Mouse (Mus musculus) heart, embryonic 16.5 days (tissue): ENCODE measurements around the gene Cd19. TPM values are rescaled to one million over a fixed set of nuclear protein-coding genes. Genes with fewer than 3 reads are reported as not detected.

ENCODE experiments used
- ATAC-seq: fragments of 200-750 bp; cut with Nextera tagmentation; replicated peaks from 2 replicates; pipeline ENCODE4 v1.8.0; 2017; ENCODE audit warnings: moderate number of reproducible peaks; ENCODE audit not compliant: insufficient read depth, low FRiP score; ENCODE audit errors: extremely low read depth
- H3K27ac ChIP-seq: fragments of 300-500 bp; sonication (generic); 2 replicates; pipeline ENCODE4 v1.5.1; 2014; ENCODE audit warnings: mild to moderate bottlenecking, low read length, control low read depth, moderate library complexity
- H3K27me3 ChIP-seq: fragments of 300-500 bp; sonication (generic); 2 replicates; pipeline ENCODE4 v1.6.1; 2014; ENCODE audit warnings: low read length, mixed read lengths; ENCODE audit not compliant: control insufficient read depth, insufficient read depth
- H3K36me3 ChIP-seq: fragments of 300-500 bp; sonication (generic); 2 replicates; pipeline ENCODE4 v1.6.1; 2014; ENCODE audit not compliant: control insufficient read depth, insufficient read depth
- H3K4me1 ChIP-seq: fragments of 300-500 bp; sonication (generic); 2 replicates; pipeline ENCODE4 v1.6.1; 2014; ENCODE audit warnings: low read length, mixed read lengths; ENCODE audit not compliant: control insufficient read depth, insufficient read depth
- H3K4me2 ChIP-seq: fragments of 300-500 bp; sonication (generic); 2 replicates; pipeline ENCODE4 v1.6.1; 2014; ENCODE audit warnings: low read depth, mild to moderate bottlenecking, control low read depth, low read length
- H3K4me3 ChIP-seq: fragments of 300-500 bp; sonication (generic); 2 replicates; pipeline ENCODE4 v1.5.1; 2014; ENCODE audit warnings: mild to moderate bottlenecking, control low read depth, low read length
- H3K9ac ChIP-seq: fragments of 300-500 bp; sonication (generic); 2 replicates; pipeline ENCODE4 v1.6.1; 2014; ENCODE audit warnings: low read length, control low read depth
- H3K9me3 ChIP-seq: fragments of 300-500 bp; sonication (generic); replicated peaks from 2 replicates; pipeline ENCODE4 v1.6.1; 2016; ENCODE audit warnings: low read length; ENCODE audit not compliant: control insufficient read depth
- WGBS: fragments of 180-500 bp; shearing (Covaris S2); extraction: QIAGEN DNeasy Blood & Tissue Kit; methylation state at CpG from one replicate; pipeline ENCODE4 v1.1.7; 2014; 5-methylcytosine and 5-hydroxymethylcytosine counted together
- polyA plus RNA-seq: library from polyadenylated mRNA; unstranded; fragments of >200 nt; fragmentation: Nextera tagmentation; extraction: Ambion mirVana; gene quantifications from 2 replicates; pipeline ENCODE4 v1.2.1, GENCODE M21; 2015

Gene Cd19
- polyA plus RNA-seq, 1 experiment from 2014 or later: 0.09 TPM

- 79% methylated on average over 17 of the region's 17 CpGs for WGBS
- Histone ChIP-seq H3K4me3 (no peak overlapping the region), H3K9me3 (no peaks in the 10 kb centered on the region), H3K27me3 (no peaks in the 10 kb centered on the region), H3K27ac (no peak overlapping the region), H3K36me3 (no peaks in the 10 kb centered on the region), H3K9ac (no peak overlapping the region), H3K4me1 (peaks cover 6% of the 10 kb centered on the region), H3K4me2 (no peak overlapping the region)
- ATAC-seq: no peak
Measured at GRCm38 (mm10) chr7:126456382-126457266, 41.9 kb upstream of the Cd19 start.

GRCm38 (mm10) chr7:126455242-126455641 is 40.6 kb upstream of the Cd19 start:
- no peak overlapping the region for H3K4me3 ChIP-seq
- H3K27me3 ChIP-seq: no peaks in the 10 kb centered on the region
- H3K4me2 ChIP-seq: no peak overlapping the region
- no peak overlapping the region for H3K9ac ChIP-seq
- 78% methylated on average over 2 of the region's 2 CpGs for WGBS
- no peak overlapping the region for H3K27ac ChIP-seq
- no peaks in the 10 kb centered on the region for H3K36me3 ChIP-seq
- peaks cover 6% of the 10 kb centered on the region for H3K4me1 ChIP-seq
- no peaks in the 10 kb centered on the region for H3K9me3 ChIP-seq
- no peak for ATAC-seq

GRCm38 (mm10) chr7:126453861-126454260 is 39.2 kb upstream of the Cd19 start:
- H3K4me3 ChIP-seq: no peak overlapping the region
- H3K27ac ChIP-seq: no peak overlapping the region
- H3K9me3 ChIP-seq: no peaks in the 10 kb centered on the region
- peaks cover 6% of the 10 kb centered on the region for H3K4me1 ChIP-seq
- no peaks in the 10 kb centered on the region for H3K36me3 ChIP-seq
- 56% methylated on average over 7 of the region's 7 CpGs for WGBS
- H3K9ac ChIP-seq: no peak overlapping the region
- no peaks in the 10 kb centered on the region for H3K27me3 ChIP-seq
- no peak overlapping the region for H3K4me2 ChIP-seq
- no peak for ATAC-seq

- Histone ChIP-seq H3K9ac (no peak overlapping the region), H3K36me3 (no peaks in the 10 kb centered on the region), H3K4me1 (no peaks in the 10 kb centered on the region), H3K27me3 (no peaks in the 10 kb centered on the region), H3K4me3 (no peak overlapping the region), H3K27ac (no peak overlapping the region), H3K4me2 (no peak overlapping the region), H3K9me3 (no peaks in the 10 kb centered on the region)
- WGBS: 96% methylated on average over 3 of the region's 3 CpGs
- ATAC-seq: no peak
Measured at GRCm38 (mm10) chr7:126452244-126452643, 37.6 kb upstream of the Cd19 start.

GRCm38 (mm10) chr7:126450641-126451040 is 36.0 kb upstream of the Cd19 start:
- Histone ChIP-seq H3K4me3 (no peak overlapping the region), H3K4me1 (no peaks in the 10 kb centered on the region), H3K9ac (no peak overlapping the region), H3K36me3 (peaks cover 2% of the 10 kb centered on the region), H3K9me3 (no peaks in the 10 kb centered on the region), H3K27ac (no peak overlapping the region), H3K4me2 (no peak overlapping the region), H3K27me3 (no peaks in the 10 kb centered on the region)
- WGBS: 85% methylated on average over 6 of the region's 6 CpGs
- no peak for ATAC-seq

GRCm38 (mm10) chr7:126449991-126450390 is 35.3 kb upstream of the Cd19 start:
- Histone ChIP-seq H3K27me3 (no peaks in the 10 kb centered on the region), H3K4me1 (no peaks in the 10 kb centered on the region), H3K36me3 (peaks cover 8% of the 10 kb centered on the region), H3K4me2 (no peak overlapping the region), H3K4me3 (no peak overlapping the region), H3K9me3 (no peaks in the 10 kb centered on the region), H3K27ac (no peak overlapping the region), H3K9ac (no peak overlapping the region)
- 86% methylated on average over 18 of the region's 18 CpGs for WGBS
- no peak for ATAC-seq

GRCm38 (mm10) chr7:126448481-126448880 is 33.8 kb upstream of the Cd19 start:
- Histone ChIP-seq H3K36me3 (peaks cover 19% of the 10 kb centered on the region), H3K27ac (no peak overlapping the region), H3K4me3 (no peak overlapping the region), H3K9me3 (no peaks in the 10 kb centered on the region), H3K27me3 (no peaks in the 10 kb centered on the region), H3K4me1 (no peaks in the 10 kb centered on the region), H3K9ac (no peak overlapping the region), H3K4me2 (no peak overlapping the region)
- ATAC-seq: no peak
- 89% methylated on average over 19 of the region's 19 CpGs for WGBS

- H3K9me3 ChIP-seq: no peaks in the 10 kb centered on the region
- WGBS: 87% methylated on average over 21 of the region's 21 CpGs
- H3K4me1 ChIP-seq: no peaks in the 10 kb centered on the region
- H3K36me3 ChIP-seq: peaks cover 19% of the 10 kb centered on the region
- H3K9ac ChIP-seq: no peak overlapping the region
- no peak for ATAC-seq
- no peak overlapping the region for H3K4me2 ChIP-seq
- H3K27ac ChIP-seq: no peak overlapping the region
- no peaks in the 10 kb centered on the region for H3K27me3 ChIP-seq
- no peak overlapping the region for H3K4me3 ChIP-seq
Measured at GRCm38 (mm10) chr7:126446217-126446616, 31.5 kb upstream of the Cd19 start.

- Histone ChIP-seq H3K4me1 (no peaks in the 10 kb centered on the region), H3K9me3 (no peaks in the 10 kb centered on the region), H3K36me3 (peaks cover 19% of the 10 kb centered on the region), H3K4me3 (no peak overlapping the region), H3K9ac (no peak overlapping the region), H3K27ac (no peak overlapping the region), H3K27me3 (no peaks in the 10 kb centered on the region), H3K4me2 (no peak overlapping the region)
- WGBS: 91% methylated on average over 15 of the region's 15 CpGs
- no peak for ATAC-seq
Measured at GRCm38 (mm10) chr7:126445104-126445815, 30.6 kb upstream of the Cd19 start.
